Mouse (Mus musculus) stomach, embryonic 14.5 days (tissue): ENCODE measurements at regions not wholly inside any gene's neighbourhood (a gene's known extent, or its start where the extent isn't known, plus 50 kb on each side); places are given as distances from the start of the nearest gene placed in this dataset.

Experiments used
- ATAC-seq: fragments of 200-750 bp; cut with Nextera tagmentation; 2 replicates; pipeline ENCODE4 v1.8.0; 2017; ENCODE audit warnings: low read depth, moderate TSS enrichment; ENCODE audit not compliant: insufficient number of reproducible peaks, insufficient read depth, low FRiP score
- H3K27ac ChIP-seq: fragments of 300-500 bp; sonication (generic); 2 replicates; pipeline ENCODE4 v1.5.1; 2014; ENCODE audit warnings: mild to moderate bottlenecking, low read length, moderate library complexity, mixed read lengths
- H3K27me3 ChIP-seq: fragments of 300-500 bp; sonication (generic); 2 replicates; pipeline ENCODE4 v1.6.1; 2014; ENCODE audit warnings: low read length, control low read depth, mixed read lengths; ENCODE audit not compliant: control insufficient read depth, insufficient read depth
- H3K36me3 ChIP-seq: fragments of 300-500 bp; sonication (generic); 2 replicates; pipeline ENCODE4 v1.6.1; 2014; ENCODE audit warnings: mild to moderate bottlenecking, control low read depth, low read length, moderate library complexity, mixed read lengths; ENCODE audit not compliant: control insufficient read depth, insufficient read depth
- H3K4me1 ChIP-seq: fragments of 300-500 bp; sonication (generic); 2 replicates; pipeline ENCODE4 v1.6.1; 2014; ENCODE audit warnings: low read length, control low read depth, mixed read lengths; ENCODE audit not compliant: control insufficient read depth, insufficient read depth
- H3K4me2 ChIP-seq: fragments of 300-500 bp; sonication (generic); replicated peaks from 2 replicates; pipeline ENCODE4 v1.6.1; 2014; ENCODE audit warnings: low read depth, low read length, control low read depth
- H3K4me3 ChIP-seq: fragments of 300-500 bp; sonication (generic); 2 replicates; pipeline ENCODE4 v1.5.1; 2014; ENCODE audit warnings: low read depth, low read length, control low read depth
- H3K9ac ChIP-seq: fragments of 300-500 bp; sonication (generic); replicated peaks from 2 replicates; pipeline ENCODE4 v1.6.1; 2014; ENCODE audit warnings: low read depth, mild to moderate bottlenecking, control low read depth, low read length, moderate library complexity, mixed read lengths
- H3K9me3 ChIP-seq: fragments of 300-500 bp; sonication (generic); 2 replicates; pipeline ENCODE4 v1.6.1; 2016; ENCODE audit warnings: low read depth, low read length, control low read depth; ENCODE audit not compliant: control insufficient read depth
- WGBS: fragments of 180-500 bp; shearing (Covaris S2); extraction: QIAGEN DNeasy Blood & Tissue Kit; methylation state at CpG from one replicate; pipeline ENCODE4 v1.1.7; 2014; 5-methylcytosine and 5-hydroxymethylcytosine counted together

- H3K9me3 ChIP-seq: no peaks in the 10 kb centered on the region
- H3K4me3 ChIP-seq: no peak overlapping the region
- no peak overlapping the region for H3K4me2 ChIP-seq
- no peak overlapping the region for H3K27ac ChIP-seq
- 65% methylated on average over 2 of the region's 2 CpGs for WGBS
- ATAC-seq: no peak
- H3K27me3 ChIP-seq: no peaks in the 10 kb centered on the region
- H3K36me3 ChIP-seq: no peaks in the 10 kb centered on the region
- H3K9ac ChIP-seq: no peak overlapping the region
- no peaks in the 10 kb centered on the region for H3K4me1 ChIP-seq
Measured at GRCm38 (mm10) chr10:97030996-97031395, 414.2 kb downstream of the Btg1 start.

GRCm38 (mm10) chr10:97035371-97035786, 418.6 kb downstream of the Btg1 start:
- no peak overlapping the region for H3K4me3 ChIP-seq
- no peaks in the 10 kb centered on the region for H3K27me3 ChIP-seq
- no peak overlapping the region for H3K4me2 ChIP-seq
- no peak overlapping the region for H3K27ac ChIP-seq
- no peak for ATAC-seq
- no peaks in the 10 kb centered on the region for H3K9me3 ChIP-seq
- no peaks in the 10 kb centered on the region for H3K4me1 ChIP-seq
- H3K9ac ChIP-seq: no peak overlapping the region
- WGBS: 66% methylated on average over 12 of the region's 12 CpGs
- H3K36me3 ChIP-seq: no peaks in the 10 kb centered on the region

GRCm38 (mm10) chr10:97038025-97038424, 421.2 kb downstream of the Btg1 start:
- H3K4me2 ChIP-seq: no peak overlapping the region
- WGBS: 68% methylated on average over 4 of the region's 4 CpGs
- no peaks in the 10 kb centered on the region for H3K4me1 ChIP-seq
- no peak for ATAC-seq
- no peak overlapping the region for H3K9ac ChIP-seq
- H3K36me3 ChIP-seq: no peaks in the 10 kb centered on the region
- H3K27me3 ChIP-seq: no peaks in the 10 kb centered on the region
- H3K9me3 ChIP-seq: no peaks in the 10 kb centered on the region
- no peak overlapping the region for H3K4me3 ChIP-seq
- H3K27ac ChIP-seq: no peak overlapping the region

GRCm38 (mm10) chr10:97047566-97047965, 430.8 kb downstream of the Btg1 start:
- Histone ChIP-seq H3K27ac (no peak overlapping the region), H3K36me3 (no peaks in the 10 kb centered on the region), H3K9ac (no peak overlapping the region), H3K9me3 (no peaks in the 10 kb centered on the region), H3K4me3 (no peak overlapping the region), H3K27me3 (no peaks in the 10 kb centered on the region), H3K4me1 (no peaks in the 10 kb centered on the region), H3K4me2 (no peak overlapping the region)
- 86% methylated on average over 2 of the region's 2 CpGs for WGBS
- no peak for ATAC-seq

- WGBS: 85% methylated on average over 2 of the region's 2 CpGs
- H3K27ac ChIP-seq: no peak overlapping the region
- no peaks in the 10 kb centered on the region for H3K9me3 ChIP-seq
- ATAC-seq: no peak
- H3K4me3 ChIP-seq: no peak overlapping the region
- H3K36me3 ChIP-seq: no peaks in the 10 kb centered on the region
- no peaks in the 10 kb centered on the region for H3K27me3 ChIP-seq
- no peak overlapping the region for H3K9ac ChIP-seq
- no peaks in the 10 kb centered on the region for H3K4me1 ChIP-seq
- no peak overlapping the region for H3K4me2 ChIP-seq
Measured at GRCm38 (mm10) chr10:97047996-97048395, 431.2 kb downstream of the Btg1 start.

- H3K4me3 ChIP-seq: no peak overlapping the region
- no peaks in the 10 kb centered on the region for H3K27me3 ChIP-seq
- no peaks in the 10 kb centered on the region for H3K36me3 ChIP-seq
- no peak overlapping the region for H3K9ac ChIP-seq
- no peak overlapping the region for H3K4me2 ChIP-seq
- no peak overlapping the region for H3K27ac ChIP-seq
- no peak for ATAC-seq
- no peaks in the 10 kb centered on the region for H3K9me3 ChIP-seq
- 91% methylated on average over 3 of the region's 3 CpGs for WGBS
- H3K4me1 ChIP-seq: no peaks in the 10 kb centered on the region
Measured at GRCm38 (mm10) chr10:97054472-97054871, 424.9 kb upstream of the Dcn start.

GRCm38 (mm10) chr10:97061961-97062360, 417.4 kb upstream of the Dcn start:
- Histone ChIP-seq H3K27ac (no peak overlapping the region), H3K4me2 (no peak overlapping the region), H3K9ac (no peak overlapping the region), H3K9me3 (no peaks in the 10 kb centered on the region), H3K27me3 (no peaks in the 10 kb centered on the region), H3K4me3 (no peak overlapping the region), H3K4me1 (no peaks in the 10 kb centered on the region), H3K36me3 (no peaks in the 10 kb centered on the region)
- 64% methylated on average over 3 of the region's 3 CpGs for WGBS
- ATAC-seq: no peak

- no peaks in the 10 kb centered on the region for H3K27me3 ChIP-seq
- no peak overlapping the region for H3K4me2 ChIP-seq
- H3K27ac ChIP-seq: no peak overlapping the region
- no peak overlapping the region for H3K9ac ChIP-seq
- no peaks in the 10 kb centered on the region for H3K4me1 ChIP-seq
- ATAC-seq: no peak
- no peaks in the 10 kb centered on the region for H3K9me3 ChIP-seq
- H3K4me3 ChIP-seq: no peak overlapping the region
- H3K36me3 ChIP-seq: no peaks in the 10 kb centered on the region
Measured at GRCm38 (mm10) chr10:97064546-97064945, 414.9 kb upstream of the Dcn start.

- no peaks in the 10 kb centered on the region for H3K9me3 ChIP-seq
- H3K27ac ChIP-seq: no peak overlapping the region; the same call in 1 of the 2 replicates
- no peak overlapping the region for H3K4me3 ChIP-seq
- no peaks in the 10 kb centered on the region for H3K4me1 ChIP-seq
- no peak overlapping the region for H3K9ac ChIP-seq
- WGBS: 60% methylated on average over 5 of the region's 5 CpGs
- ATAC-seq: 0 out of 2 replicates have a peak, but pooled peaks have one; percentile 23
- no peaks in the 10 kb centered on the region for H3K27me3 ChIP-seq
- no peaks in the 10 kb centered on the region for H3K36me3 ChIP-seq
- H3K4me2 ChIP-seq: no peak overlapping the region
Measured at GRCm38 (mm10) chr10:97078022-97078473, 401.4 kb upstream of the Dcn start.
